Mouse (Mus musculus) CD4-positive, CD25-positive, alpha-beta regulatory T cell, adult 2 months (primary cell): ENCODE measurements at regions not wholly inside any gene's neighbourhood (a gene's known extent, or its start where the extent isn't known, plus 50 kb on each side); places are given as distances from the start of the nearest gene placed in this dataset.

Source experiments
- DNase-seq: peaks from one replicate; pipeline ENCODE4 v3.0.0-alpha.2; 2012; ENCODE audit warnings: low read depth, low spot score

DNA sequence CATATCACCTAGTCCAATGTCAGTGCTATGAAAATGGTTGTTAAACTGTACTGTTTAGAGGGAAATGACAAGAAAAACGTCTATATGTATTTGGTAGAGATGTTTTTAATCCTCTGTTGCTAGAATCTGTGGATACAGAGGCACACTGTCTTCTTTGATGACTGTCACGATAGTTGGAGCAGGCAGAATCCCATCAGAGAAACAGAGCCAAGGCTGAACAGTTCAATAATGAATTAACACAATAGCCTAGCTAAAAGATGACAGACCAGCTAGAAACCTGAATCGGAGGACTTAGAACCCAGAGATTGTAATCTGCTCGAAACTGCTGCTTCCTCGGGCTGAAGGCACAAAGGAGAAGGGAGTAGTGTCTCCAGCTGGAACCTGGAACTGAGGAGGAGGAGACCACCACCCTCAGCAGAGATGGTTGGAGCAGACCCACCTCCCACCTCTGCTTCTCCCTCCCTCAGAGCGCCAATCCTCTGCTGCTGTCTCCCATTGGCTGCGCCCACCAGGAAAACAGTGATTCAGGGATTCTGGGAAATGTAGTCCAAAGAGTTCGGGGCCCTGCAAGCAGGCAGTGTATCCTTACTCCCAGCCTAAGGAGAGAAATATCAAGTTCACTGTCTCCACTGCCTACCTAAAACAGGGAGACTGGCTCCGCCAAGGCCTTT lies 98.2 kb upstream of the Mgme1 start:
- DNase-seq: no peak

DNA sequence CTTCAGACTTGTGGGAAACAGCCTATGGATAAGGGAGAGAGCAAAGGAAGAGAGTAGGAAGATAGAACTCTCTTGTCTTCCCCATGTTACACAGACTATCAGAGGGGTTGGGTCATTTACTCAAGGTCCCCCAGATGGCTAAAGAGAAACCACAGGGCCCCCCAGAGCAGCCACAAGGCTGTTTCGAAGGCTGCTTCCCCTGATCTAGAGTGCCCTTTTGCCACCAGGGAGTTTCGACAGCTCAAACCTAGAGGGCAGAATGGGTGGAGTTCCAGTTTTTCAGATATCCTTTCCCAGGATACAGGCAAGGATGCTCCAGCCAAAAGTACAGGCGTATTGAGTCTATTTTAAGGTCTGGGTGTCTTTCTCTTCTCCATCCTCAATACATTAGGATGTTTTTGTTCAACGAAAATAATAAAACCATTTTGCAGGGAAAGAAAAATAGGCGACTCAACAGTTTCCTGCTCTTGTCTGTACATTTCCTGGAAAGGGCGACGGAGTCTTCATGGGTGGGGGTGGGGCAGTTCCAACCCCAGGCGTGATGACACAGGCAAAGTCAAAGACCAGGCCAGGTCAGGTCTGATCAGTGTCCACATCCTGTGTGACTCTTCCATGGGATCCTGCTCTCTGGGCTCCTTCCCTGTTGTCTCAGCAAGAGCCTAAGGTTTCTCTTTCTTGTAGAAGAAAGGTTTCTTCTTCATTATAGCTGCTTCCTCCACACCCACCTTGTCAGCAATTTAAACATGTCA lies 96.9 kb upstream of the Mgme1 start:
- no peak for DNase-seq

DNA sequence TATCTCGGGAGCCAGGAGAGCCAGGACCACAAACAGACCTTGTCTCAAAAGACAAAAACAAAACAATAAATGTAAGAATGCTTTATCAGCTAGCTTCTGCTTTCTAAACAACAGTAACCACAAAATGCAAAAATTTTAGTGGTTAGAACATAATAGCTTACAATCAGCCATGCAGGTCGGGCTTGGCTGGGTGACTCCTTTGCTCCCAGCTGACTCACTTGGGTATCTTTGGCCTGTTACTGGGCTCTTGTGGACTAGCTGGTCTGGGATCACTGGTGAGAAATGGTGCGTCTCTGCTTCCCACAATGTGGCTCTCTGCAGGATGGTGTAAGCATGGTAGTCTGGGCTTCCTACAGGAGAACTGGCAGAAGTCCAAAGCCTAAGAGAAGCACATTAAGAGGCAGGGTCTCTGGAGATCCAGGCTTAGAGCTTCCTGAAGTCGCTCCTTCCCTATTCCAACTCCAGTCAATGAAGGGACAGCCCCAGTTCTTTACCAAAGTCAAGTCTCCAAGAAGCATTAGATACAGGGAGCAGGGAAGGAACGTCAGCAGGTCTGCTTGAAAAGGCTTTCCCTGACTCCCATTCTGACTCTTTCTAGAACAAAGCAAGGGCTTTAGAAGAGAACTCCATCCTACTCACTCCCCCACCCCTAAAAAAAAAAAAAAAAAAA lies 96.0 kb upstream of the Mgme1 start:
- no peak for DNase-seq

DNA sequence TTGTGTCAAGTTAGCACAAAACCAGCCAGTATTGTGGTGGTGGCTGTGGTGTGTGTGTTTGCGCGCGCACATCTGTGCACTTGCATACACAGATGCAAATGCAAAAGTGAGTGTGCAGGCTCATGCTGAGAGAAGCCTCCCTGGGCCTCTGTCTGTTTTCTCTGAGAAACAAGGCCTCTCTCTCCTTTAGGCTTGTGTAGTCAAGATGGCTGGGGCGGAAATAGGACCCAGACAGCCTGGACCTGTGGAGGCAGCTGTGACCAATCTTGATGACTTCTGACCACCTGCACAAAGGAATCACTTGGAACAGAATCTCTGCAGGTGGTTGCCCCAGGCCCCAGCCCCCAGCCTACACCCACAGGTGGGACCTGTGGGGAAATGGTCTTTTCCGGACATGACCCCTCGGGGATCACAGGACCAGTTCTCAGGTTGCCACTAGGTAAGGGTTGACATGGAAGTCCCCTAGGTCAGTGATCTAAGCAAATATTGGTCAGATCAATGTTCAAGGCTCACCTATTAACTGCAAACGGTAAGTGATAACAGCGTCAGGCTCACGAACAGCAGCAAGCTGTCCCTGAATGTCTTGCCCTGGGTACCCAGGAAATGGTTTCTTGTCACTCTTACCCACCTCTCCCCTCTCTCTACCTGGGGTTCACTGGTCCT lies 93.8 kb upstream of the Mgme1 start:
- no peak for DNase-seq

DNA sequence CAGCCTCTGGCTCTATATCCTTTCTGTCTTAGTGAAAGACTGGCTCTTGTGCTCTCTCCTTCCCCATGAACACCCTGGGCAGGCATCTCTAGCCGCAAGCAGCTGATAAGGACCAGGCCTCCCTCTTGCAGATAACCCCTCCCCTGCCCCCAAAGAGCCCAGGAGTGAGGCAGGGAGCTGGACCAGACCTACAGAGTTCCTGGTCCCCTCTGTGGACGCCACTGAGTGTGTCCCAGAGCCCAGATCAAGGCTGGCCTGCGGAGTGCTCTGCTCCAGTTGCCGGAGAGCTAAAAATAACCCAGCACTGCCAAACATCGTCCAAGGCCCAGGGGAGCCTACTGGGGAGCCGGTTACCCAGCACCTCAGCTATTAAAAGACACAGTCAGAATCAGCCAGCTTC lies 93.2 kb upstream of the Mgme1 start:
- DNase-seq: no peak

DNA sequence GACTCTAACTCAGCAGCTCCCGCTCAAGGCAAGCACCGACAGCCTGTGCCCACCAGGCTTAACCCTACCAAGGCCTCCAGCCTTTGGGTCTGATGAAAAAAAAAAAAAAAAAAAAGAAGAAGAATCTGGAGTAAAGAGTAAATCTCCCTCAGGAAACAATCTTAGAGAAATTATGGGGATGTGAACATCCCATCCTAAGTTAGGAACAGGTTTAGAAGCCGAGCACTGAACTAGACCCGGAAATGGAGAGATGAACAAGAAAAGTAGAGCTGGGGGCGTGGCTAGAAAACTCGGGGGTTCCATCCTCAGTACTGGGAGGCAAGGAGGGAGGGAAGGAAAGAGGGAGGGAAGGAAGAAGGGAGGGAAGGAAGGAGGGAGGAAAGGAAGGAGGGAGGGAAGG lies 92.5 kb upstream of the Mgme1 start:
- DNase-seq: no peak

DNA sequence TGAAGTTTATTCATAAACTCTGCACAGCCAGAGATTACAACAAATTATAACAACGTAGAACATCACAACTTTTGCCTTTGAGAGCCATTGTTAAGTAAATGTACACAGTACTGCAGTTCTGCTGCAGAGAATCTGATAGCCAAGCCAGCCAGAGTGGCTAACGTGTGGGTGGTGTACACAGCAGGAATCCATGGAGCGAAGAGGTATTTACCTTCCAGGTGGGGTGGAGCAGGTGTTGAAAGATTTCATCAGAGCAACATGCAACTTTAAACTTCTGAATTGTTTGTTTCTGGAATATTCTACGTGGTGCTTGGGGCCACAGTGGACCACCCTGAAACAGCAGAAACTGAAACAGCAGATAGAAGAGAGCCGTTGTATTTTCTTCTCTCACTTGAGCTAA lies 88.4 kb upstream of the Mgme1 start:
- DNase-seq: no peak

DNA sequence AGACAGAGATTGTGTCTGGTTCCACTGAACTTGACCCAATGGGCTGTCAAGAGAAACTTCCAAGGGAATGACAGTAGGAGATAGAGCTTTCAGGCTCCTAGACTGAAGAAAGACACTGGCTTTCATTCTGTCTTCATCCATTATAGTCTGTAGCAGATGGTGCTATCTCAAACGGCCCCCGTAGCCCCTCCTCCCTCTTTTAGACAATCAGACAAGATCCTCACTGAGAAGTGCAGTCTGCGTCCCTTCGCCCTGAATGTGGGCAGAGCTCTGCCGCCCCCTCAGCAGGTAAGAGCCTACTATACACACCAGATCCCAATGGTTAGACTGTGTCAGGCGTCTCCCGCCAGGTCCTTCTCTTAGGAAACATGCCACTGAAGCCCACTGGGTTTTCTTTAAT lies 87.9 kb upstream of the Mgme1 start:
- no peak for DNase-seq

DNA sequence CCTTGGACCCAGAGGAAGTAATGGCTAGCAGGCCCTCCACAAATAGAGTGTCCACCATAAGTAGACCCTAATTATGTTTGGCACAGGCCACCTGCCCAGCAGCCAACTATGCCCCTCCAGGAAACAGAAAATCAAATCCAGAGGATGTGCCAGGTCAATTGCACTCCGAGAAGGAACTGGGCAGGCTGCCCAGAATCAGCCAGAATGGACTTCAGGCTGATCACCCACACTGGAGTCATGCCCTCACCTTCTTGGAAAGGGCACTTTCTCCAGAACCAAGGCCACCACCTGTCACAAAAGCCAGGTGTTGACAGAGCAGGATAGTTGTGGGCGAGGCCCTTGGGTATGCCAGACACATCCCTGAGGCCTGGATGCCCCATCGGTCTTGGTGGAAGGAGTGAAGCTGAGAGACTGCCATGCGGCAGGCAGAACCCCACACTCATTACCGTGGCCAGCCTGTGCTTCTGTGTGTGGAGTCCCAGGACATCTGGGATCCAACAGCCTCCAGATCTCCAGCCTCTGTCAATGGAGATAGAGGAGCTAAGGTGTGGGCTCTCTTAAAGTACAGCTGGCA lies 87.0 kb upstream of the Mgme1 start:
- DNase-seq: no peak

DNA sequence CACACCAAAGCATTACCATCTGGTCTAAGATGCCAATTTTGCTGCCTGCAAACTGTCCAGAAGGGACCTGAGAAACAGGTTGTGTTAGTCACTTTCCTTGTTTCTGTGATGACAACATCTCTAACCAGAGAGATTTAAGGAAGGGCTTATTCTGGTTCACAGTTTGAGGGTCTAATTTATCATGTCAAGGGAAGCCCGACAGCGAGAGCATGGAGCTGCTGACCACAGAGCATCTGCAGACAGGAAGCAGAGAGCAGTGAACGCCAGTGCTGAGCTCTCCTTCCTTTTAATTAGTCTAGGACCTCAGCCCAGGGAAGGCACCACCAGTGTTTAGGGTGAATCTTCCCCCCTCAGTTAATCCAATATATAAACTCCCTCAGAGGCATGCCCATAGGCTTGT lies 85.3 kb upstream of the Mgme1 start:
- DNase-seq: no peak

DNA sequence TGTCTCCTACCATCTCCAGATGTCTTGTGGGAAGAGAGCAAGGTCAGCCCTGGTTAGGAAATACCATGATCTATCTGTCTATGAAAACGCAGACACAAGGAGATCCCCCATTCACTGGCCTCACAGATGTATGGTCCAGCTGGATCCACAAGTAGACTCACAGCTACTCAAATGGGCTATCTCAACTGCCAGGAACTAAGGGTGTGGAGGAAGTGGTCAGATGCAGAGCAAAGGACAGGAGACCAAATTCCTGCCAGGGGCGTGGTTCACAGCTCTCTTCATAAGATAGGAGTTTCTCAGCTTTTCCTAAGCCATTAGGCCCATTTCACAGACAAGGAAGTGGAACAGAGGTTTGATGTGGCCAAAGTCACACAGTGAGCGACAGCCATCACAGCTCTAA lies 84.0 kb upstream of the Mgme1 start:
- no peak for DNase-seq

DNA sequence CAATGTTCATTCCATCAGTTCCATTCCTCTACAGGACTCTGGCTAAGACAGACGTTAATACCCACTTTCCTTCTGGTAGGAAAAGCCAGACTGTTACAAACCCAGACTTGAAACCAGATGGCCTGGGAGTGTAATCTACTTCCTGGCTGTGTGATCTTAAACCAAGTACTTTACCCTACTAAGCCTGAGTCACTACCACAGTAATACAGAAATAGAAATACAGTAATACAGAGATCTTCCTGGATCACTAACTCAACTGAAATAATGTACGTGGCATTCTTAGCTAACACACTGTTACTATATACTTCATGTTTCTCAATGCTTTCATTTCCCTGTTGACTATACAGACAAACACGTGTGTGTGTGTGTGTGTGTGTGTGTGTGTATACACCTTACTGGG lies 82.4 kb upstream of the Mgme1 start:
- DNase-seq: no peak

DNA sequence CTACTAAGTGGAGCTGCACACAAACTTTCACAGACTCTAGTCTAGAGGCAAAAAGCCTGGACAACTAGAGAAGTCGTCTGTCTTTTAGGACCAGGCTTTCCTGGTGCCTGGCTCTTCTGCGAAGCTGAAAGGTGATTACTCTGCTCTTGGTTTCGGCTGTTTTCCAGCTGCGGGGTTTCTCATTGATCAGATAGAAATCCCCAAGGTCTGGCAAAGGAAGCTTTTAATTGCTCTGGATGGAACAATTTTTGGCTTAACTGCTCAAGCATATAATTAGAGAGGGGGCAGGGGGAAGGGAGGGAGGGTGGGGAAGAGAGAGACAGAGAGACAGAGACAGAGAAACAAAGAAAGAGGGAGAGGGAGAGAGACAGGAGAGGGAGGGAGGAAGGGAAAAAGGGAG lies 82.0 kb upstream of the Mgme1 start:
- no peak for DNase-seq

DNA sequence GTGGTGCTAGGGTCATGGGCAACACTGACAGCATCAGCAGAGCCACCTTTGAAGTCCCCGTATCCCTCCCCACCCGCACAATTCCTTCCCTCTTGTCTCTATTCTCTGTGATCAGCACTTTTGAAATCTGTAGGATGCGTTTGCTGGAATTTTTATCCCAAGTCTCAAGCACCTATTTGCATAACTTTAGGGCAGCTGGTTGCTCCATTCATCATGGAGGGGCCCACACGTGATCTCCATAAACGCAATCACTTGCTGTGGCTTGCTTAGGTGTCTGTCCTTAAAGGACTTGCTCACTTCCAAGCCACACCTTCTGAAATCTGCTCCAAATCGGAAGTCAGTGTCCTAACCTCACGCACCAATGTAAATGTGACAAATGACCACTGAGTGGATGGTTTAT lies 80.7 kb upstream of the Mgme1 start:
- DNase-seq: no peak

DNA sequence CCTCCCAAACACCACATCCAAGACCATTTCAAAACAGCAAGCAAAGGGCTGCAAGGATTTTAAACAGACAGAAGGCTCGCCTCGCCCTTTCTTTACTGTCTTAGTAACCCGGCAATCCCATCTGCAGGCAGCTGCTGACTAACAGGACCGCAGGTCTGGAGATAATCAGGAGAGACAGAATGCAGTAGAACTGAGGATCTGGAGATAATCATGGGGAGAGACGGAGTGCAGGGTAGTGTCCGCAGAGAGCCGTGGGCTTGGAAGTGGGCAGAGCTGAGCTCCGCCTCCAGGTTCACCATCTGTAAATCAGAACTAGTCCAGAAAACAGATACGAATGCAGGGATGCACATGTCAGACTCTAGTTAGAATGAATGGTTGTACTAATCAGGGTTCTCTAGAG lies 79.4 kb upstream of the Mgme1 start:
- DNase-seq: no peak

DNA sequence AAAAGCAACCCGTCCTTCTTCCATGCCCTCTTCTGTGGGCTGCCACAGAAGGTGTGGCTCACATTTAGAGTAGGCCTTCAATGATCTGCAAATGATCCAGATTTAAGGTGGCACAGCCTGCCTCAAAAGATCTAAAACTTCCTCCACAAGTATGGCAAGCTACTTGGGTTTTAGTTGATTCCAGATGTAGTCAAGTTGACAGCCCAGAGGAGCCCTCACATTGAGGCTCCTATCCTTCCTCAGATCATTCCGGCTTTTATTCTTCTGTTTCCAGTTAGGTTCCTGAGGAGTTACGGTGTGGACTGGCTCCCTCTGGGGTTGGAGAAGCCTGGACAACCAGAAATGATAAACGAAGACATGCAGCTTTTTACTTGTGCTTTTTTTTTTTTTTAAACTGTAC lies 78.8 kb upstream of the Mgme1 start:
- no peak for DNase-seq

DNA sequence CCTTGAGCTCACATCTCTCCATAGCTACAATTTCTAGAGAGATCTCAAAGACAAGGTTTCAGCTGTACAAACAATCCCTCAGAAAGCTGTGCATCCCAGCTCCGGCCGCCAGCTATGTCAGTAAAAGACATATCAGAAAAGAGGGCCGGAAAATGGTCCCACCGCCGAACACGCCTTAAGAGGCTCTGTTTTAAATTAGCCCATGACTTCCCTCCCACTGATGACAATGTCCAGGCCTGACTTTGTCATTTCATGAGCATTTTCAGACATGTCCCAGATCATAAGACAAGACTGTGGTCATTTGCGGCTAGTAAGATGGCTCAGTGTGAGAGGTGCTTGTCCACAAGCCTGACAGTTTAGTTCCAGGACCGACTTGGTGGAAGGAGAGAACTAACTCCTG lies 78.0 kb upstream of the Mgme1 start:
- DNase-seq: no peak

DNA sequence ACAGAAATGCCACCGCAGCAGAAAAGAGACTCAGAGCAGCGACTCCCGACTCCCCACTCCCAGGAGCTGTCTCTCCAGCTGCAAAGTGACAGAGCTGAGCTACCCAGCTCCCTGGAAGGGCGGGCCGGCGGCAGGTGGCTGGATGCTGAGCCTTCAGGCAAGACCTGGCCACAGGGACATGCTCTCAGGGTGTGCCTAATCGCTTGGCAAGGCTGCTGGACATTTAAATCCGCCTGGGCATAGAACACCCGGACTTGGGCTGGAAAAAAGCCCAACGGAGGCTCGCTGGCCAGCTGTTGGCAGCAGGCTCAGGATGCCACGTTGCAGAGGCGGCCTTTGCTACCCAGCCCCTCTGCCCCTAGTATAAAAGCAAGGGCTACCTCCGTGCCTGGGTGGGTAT lies 74.6 kb upstream of the Mgme1 start:
- no peak for DNase-seq

DNA sequence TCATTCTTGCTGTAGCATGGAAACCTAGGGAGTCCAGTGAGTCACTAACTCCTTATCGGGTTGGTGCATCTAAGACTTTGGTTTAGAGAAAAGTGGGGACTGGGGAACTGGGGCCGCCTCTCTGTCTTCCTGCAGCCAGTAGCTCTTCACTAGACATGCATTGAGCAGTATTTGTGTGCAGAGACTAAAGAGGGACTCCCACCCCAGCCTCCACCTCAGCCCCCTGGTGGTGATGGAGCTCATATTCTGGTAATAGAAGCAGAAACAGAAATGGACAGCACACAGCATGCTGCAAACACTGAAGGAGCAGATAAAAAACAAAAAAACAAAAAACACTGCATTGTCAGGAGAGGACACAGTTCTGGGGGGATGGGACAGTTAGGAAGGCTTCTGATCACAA lies 73.3 kb upstream of the Mgme1 start:
- peak; percentile 12 for DNase-seq

DNA sequence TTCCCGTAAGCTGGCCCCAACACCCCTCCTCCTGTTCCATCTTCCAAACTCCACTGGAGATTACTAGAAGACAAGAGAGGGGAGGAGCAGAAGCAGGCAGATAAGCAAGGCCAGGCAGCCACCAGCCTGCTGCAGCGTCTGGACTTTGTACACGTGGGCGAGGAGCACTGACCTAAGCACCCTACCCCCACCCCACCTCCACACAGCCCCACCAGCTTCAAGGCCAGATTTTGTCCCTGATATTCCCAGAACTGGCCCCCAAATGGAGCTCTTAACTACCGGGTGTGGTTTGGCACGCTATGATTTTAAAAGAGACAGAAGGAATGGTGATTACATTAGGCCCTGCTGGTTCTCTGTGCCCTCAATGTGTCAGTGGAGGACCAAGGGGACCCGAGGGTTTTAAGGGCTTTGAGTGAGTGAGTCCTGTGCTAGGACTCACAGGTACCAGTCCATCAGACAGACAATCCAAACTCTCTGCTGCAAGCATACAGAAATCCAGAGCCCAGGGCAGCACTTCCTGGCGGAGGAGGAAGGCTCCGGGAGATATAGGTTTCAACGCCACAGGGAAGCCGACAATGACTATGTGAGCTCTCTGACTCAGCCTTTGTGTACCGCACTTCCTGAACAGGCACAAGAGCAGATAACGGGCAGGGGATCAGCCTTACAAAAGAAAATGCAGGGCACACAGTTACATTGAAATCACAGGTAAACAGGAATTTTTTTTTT lies 72.0 kb upstream of the Mgme1 start:
- no peak for DNase-seq
